Mouse (Mus musculus): ENCODE data around the gene Cenph.

DNA sequence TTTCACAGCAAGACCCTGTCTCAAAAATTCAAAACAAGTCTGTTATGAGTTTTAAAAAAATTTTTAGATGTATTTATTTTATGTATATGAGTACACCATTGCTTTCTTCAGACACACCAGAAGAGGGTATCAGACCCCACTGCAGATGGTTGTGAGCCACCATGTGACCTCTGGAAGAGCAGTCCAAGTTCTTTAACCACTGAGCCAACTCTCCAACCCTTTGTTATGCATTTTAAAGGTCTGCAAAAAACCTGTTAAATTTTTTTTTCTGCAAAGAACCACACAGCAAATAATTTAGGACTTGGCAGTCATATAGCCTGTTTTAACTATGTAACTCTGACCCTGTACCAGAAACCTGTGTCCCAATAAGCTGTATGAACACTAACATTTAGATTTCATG is 995 bp downstream of the Cenph start:
- TF ChIP-seq CTCF (IDR thresholded peaks at IDR 0.05; ENCODE audit: low read depth) = no peak
- no peak for TF ChIP-seq EP300 (optimal IDR thresholded peaks at IDR 0.05)
